ENCODE assay signal across 7 mouse cellular contexts in genomic region chr8:61522132-61522531, GRCm38 (mm10). TPM values are rescaled to one million over a fixed set of nuclear protein-coding genes. Genes with fewer than 3 reads are reported as not detected.
DNase-seq lines count a peak whose midpoint lies in the region; ATAC-seq and TF ChIP-seq lines count a peak whose summit lies in the region.

No protein-coding gene starts in this region.

- TF ChIP-seq POLR2A in kidney, adult 2 months (IDR thresholded peaks at IDR 0.05; ENCODE audit: low read depth, low read length): no peak

- 0 out of 2 replicates have a peak, but pooled peaks have one; percentile 18 for ATAC-seq in kidney, embryonic 15.5 days (replicated peaks; ENCODE audit: low FRiP score)
- peak; percentile 50; the same call in 1 of the 2 replicates for ATAC-seq in midbrain, embryonic 15.5 days (replicated peaks)

- DNase-seq in kidney, adult 2 months: peak; percentile 27
- DNase-seq in kidney, adult 11 months: no peak
- DNase-seq in CD4-positive helper T cell, adult 2 months (ENCODE audit: low read depth, low spot score): peak; percentile 13
- peak; percentile 38 for DNase-seq in ES-CJ7 (ENCODE audit: low read depth, low spot score)
- DNase-seq in Muller cell, postnatal 12 days (ENCODE audit: inconsistent ontology term): no peak

- H3K4me3 ChIP-seq in kidney, adult 2 months (ENCODE audit: insufficient read depth, low read depth, low read length): no peak overlapping the region
- no peak overlapping the region for H3K4me3 ChIP-seq in kidney, embryonic 15.5 days (replicated peaks)
- no peak overlapping the region for H3K4me3 ChIP-seq in midbrain, embryonic 15.5 days

- H3K27me3 ChIP-seq in kidney, adult 2 months (replicated peaks; ENCODE audit: control insufficient read depth, insufficient read depth, low read length): no peaks in the 10 kb centered on the region
- no peaks in the 10 kb centered on the region for H3K27me3 ChIP-seq in kidney, embryonic 15.5 days
- no peaks in the 10 kb centered on the region for H3K27me3 ChIP-seq in midbrain, embryonic 15.5 days (replicated peaks)

- no peaks in the 10 kb centered on the region for H3K4me1 ChIP-seq in kidney, adult 2 months (ENCODE audit: control insufficient read depth, insufficient read depth, low read length)
- no peaks in the 10 kb centered on the region for H3K4me1 ChIP-seq in kidney, embryonic 15.5 days
- no peaks in the 10 kb centered on the region for H3K4me1 ChIP-seq in midbrain, embryonic 15.5 days

- H3K9me3 ChIP-seq in kidney, embryonic 15.5 days (replicated peaks): no peaks in the 10 kb centered on the region
- no peaks in the 10 kb centered on the region for H3K9me3 ChIP-seq in midbrain, embryonic 15.5 days

- TF ChIP-seq CTCF in kidney, adult 2 months (conservative IDR thresholded peaks at IDR 0.05; ENCODE audit: insufficient read depth, insufficient read length, low read depth, low read length): no peak

- H3K4me2 ChIP-seq in kidney, embryonic 15.5 days: no peak overlapping the region
- no peak overlapping the region for H3K4me2 ChIP-seq in midbrain, embryonic 15.5 days

- H3K36me3 ChIP-seq in kidney, adult 2 months (ENCODE audit: control insufficient read depth, insufficient read depth, low read length): no peaks in the 10 kb centered on the region; the same call in 1 of the 2 replicates
- H3K36me3 ChIP-seq in kidney, embryonic 15.5 days: peaks cover 42% of the 10 kb centered on the region
- H3K36me3 ChIP-seq in midbrain, embryonic 15.5 days (replicated peaks): no peaks in the 10 kb centered on the region

- H3K27ac ChIP-seq in kidney, adult 2 months (ENCODE audit: insufficient read depth, low read depth, low read length): no peak overlapping the region
- no peak overlapping the region for H3K27ac ChIP-seq in kidney, embryonic 15.5 days
- no peak overlapping the region for H3K27ac ChIP-seq in midbrain, embryonic 15.5 days

- no peak overlapping the region for H3K9ac ChIP-seq in kidney, embryonic 15.5 days
- H3K9ac ChIP-seq in midbrain, embryonic 15.5 days: no peak overlapping the region

- WGBS in kidney, adult 2 months: 2% methylated on average over 1 of the region's 1 CpGs
- 15% methylated on average over 1 of the region's 1 CpGs for WGBS in kidney, embryonic 15.5 days
- WGBS in midbrain, embryonic 15.5 days: 3% methylated on average over 1 of the region's 1 CpGs

RNA-seq across cellular contexts. Expression of gene Cbr4, which starts 34.6 kb away (rescaled TPM):
- 13.3 and 18.1 TPM in 2 replicates for polyA plus RNA-seq in kidney, adult 2 months (2012; rRNA removed)
- 31.1 and 35.2 TPM in 2 replicates for polyA plus RNA-seq in kidney, embryonic 15.5 days (2015; fragmentation: Nextera tagmentation; extraction: Ambion mirVana)
- polyA plus RNA-seq in midbrain, embryonic 15.5 days (2015; fragmentation: Nextera tagmentation; extraction: Ambion mirVana): 16.1 and 18.6 TPM in 2 replicates

Comparison
In these comparisons a context has a peak if more than half of its experiments do, and no peak if none do; other contexts are left out.
1. DNase-seq: peak in kidney, adult 2 months (single experiment), CD4-positive helper T cell, adult 2 months (single experiment) and ES-CJ7 (single experiment); none in kidney, adult 11 months (single experiment) and Muller cell, postnatal 12 days (single experiment).